Mouse (Mus musculus): Measurements from ENCODE around the gene Arhgef18.

DNA sequence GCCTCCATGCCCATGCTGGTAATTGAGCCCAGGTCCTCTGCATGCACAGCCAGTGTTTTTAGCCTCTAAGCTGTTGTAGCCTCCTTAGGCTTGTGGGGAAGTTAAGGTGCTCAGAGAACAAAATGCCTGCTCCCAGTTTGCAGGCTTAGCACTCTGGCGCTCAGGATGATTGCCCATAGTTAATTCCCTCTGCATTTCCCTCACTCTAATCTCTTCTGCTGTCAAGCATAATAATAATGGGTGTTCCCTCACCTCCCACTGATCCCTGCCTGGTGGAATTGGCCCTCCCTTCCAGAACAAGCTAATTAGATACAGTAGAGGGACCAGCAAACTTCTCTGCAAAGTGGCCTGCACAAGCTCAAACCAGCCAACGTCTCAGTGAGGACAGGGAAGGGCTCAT is 7.7 kb downstream of the Arhgef18 start:
- no peak for TF ChIP-seq CTCF (IDR thresholded peaks at IDR 0.05; ENCODE audit: extremely low read depth, insufficient read depth, insufficient read length, insufficient replicate concordance)
- no peak for TF ChIP-seq POLR2A (IDR thresholded peaks at IDR 0.05; ENCODE audit: low read depth, low read length)

Data from spleen, adult 2 months (tissue).